In the genomic region with DNA sequence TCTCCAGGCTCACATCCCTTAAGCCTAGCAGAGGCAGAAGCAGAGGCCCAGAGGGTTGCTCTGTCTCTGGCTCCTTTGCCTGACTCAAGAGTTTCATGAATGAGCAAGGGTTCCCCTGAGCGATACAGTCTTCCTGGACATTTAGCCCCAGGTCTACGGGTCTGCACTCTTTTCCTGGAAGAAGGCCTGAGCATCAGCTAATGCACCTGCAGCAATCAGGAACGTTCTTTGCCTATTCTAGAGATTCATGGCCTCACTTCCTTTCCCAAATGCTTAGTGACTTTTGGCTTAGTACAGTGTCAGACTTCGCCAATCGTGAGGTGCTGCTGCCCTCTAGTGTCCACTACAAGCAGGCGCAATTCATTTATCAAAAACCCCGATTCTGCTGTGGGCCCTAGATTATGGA, we compare ENCODE assay signal across 8 mouse cellular contexts.
DNase-seq lines count a peak whose midpoint lies in the region; ATAC-seq and TF ChIP-seq lines count a peak whose summit lies in the region.

No protein-coding gene starts in this region.

- H3K4me2 ChIP-seq in hindbrain, embryonic 16.5 days (ENCODE audit: low read length) = no peak overlapping the region
- H3K4me2 ChIP-seq in midbrain, embryonic 14.5 days (ENCODE audit: low read length) = no peak overlapping the region
- no peak overlapping the region for H3K4me2 ChIP-seq in stomach, embryonic 16.5 days (ENCODE audit: low read depth, low read length)

- peak; percentile 81 for ATAC-seq in erythroblast, adult 5-6 weeks (replicated peaks; ENCODE audit: low FRiP score, poor library complexity, severe bottlenecking)
- peak; percentile 79 for ATAC-seq in hindbrain, embryonic 16.5 days
- ATAC-seq in midbrain, embryonic 14.5 days (ENCODE audit: low FRiP score, low TSS enrichment) = no peak
- 0 out of 2 replicates have a peak, but pooled peaks have one; percentile 42 for ATAC-seq in stomach, embryonic 16.5 days (ENCODE audit: insufficient read depth, low FRiP score)

- H3K9me3 ChIP-seq in hindbrain, embryonic 16.5 days (ENCODE audit: control insufficient read depth, low read length) = no peaks in the 10 kb centered on the region
- H3K9me3 ChIP-seq in midbrain, embryonic 14.5 days (ENCODE audit: control insufficient read depth, low read length) = no peaks in the 10 kb centered on the region
- H3K9me3 ChIP-seq in stomach, embryonic 16.5 days (replicated peaks; ENCODE audit: control insufficient read depth, low read length) = no peaks in the 10 kb centered on the region

- H3K36me3 ChIP-seq in hindbrain, embryonic 16.5 days (ENCODE audit: control insufficient read depth, insufficient read depth, low read length) = no peaks in the 10 kb centered on the region
- peaks cover 20% of the 10 kb centered on the region; the same call in 1 of the 2 replicates for H3K36me3 ChIP-seq in midbrain, embryonic 14.5 days (ENCODE audit: control insufficient read depth, insufficient read depth, low read length)
- peaks cover 6% of the 10 kb centered on the region; the same call in 1 of the 2 replicates for H3K36me3 ChIP-seq in stomach, embryonic 16.5 days (ENCODE audit: control insufficient read depth, insufficient read depth, low read length)

- H3K27ac ChIP-seq in bone marrow macrophage, adult 2 months (ENCODE audit: insufficient read depth, low read depth, low read length) = no peak overlapping the region
- H3K27ac ChIP-seq in hindbrain, embryonic 16.5 days (ENCODE audit: low read depth, low read length) = no peak overlapping the region
- H3K27ac ChIP-seq in midbrain, embryonic 14.5 days (replicated peaks; ENCODE audit: low read depth, low read length) = no peak overlapping the region
- H3K27ac ChIP-seq in stomach, embryonic 16.5 days (ENCODE audit: low read length) = no peak overlapping the region

- H3K27me3 ChIP-seq in hindbrain, embryonic 16.5 days (replicated peaks; ENCODE audit: control insufficient read depth, insufficient read depth, low read length) = no peaks in the 10 kb centered on the region
- H3K27me3 ChIP-seq in midbrain, embryonic 14.5 days (ENCODE audit: control insufficient read depth, insufficient read depth, low read length) = no peaks in the 10 kb centered on the region
- no peaks in the 10 kb centered on the region for H3K27me3 ChIP-seq in stomach, embryonic 16.5 days (ENCODE audit: control insufficient read depth, insufficient read depth, low read length)

- H3K4me1 ChIP-seq in bone marrow macrophage, adult 2 months (ENCODE audit: control insufficient read depth, insufficient read depth, low read length) = peaks cover 41% of the 10 kb centered on the region
- H3K4me1 ChIP-seq in hindbrain, embryonic 16.5 days (ENCODE audit: control insufficient read depth, insufficient read depth, low read depth, low read length) = no peaks in the 10 kb centered on the region
- H3K4me1 ChIP-seq in midbrain, embryonic 14.5 days (ENCODE audit: control insufficient read depth, insufficient read depth, low read length) = no peaks in the 10 kb centered on the region
- no peaks in the 10 kb centered on the region for H3K4me1 ChIP-seq in stomach, embryonic 16.5 days (ENCODE audit: control insufficient read depth, insufficient read depth, low read length)

- intact Hi-C loops in left cerebral cortex, postnatal 4 days (cut with DNase I) = loop anchor here (5.0 kb wide), 2 partner anchors 91 to 166 kb away; a partner anchor contains a TSS

- no peak for TF ChIP-seq POLR2A in bone marrow macrophage, adult 2 months (IDR thresholded peaks at IDR 0.05; ENCODE audit: borderline replicate concordance, low read depth, low read length)

- peak; percentile 58 to 65 for DNase-seq in right cerebral cortex, adult 2 months (ENCODE audit: low spot score in 2 of 2)
- DNase-seq in right cerebral cortex, postnatal 14 days = no peak
- DNase-seq in left cerebral cortex, postnatal 4 days = peak; percentile 32
- peak; percentile 87 for DNase-seq in midbrain, embryonic 14.5 days

- WGBS in hindbrain, embryonic 16.5 days = 20% methylated on average over 7 of the region's 7 CpGs
- 22% methylated on average over 7 of the region's 7 CpGs for WGBS in midbrain, embryonic 14.5 days
- WGBS in stomach, embryonic 16.5 days = 15% methylated on average over 7 of the region's 7 CpGs

- no peak overlapping the region for H3K4me3 ChIP-seq in bone marrow macrophage, adult 2 months (ENCODE audit: insufficient read depth, low read length)
- no peak overlapping the region for H3K4me3 ChIP-seq in hindbrain, embryonic 16.5 days (ENCODE audit: low read length)
- no peak overlapping the region for H3K4me3 ChIP-seq in midbrain, embryonic 14.5 days (replicated peaks; ENCODE audit: low read depth, low read length)
- no peak overlapping the region for H3K4me3 ChIP-seq in stomach, embryonic 16.5 days (replicated peaks; ENCODE audit: low read length)

- peak overlapping the region; percentile 6; the same call in 1 of the 2 replicates for H3K9ac ChIP-seq in hindbrain, embryonic 16.5 days (ENCODE audit: low read depth, low read length)
- no peak overlapping the region for H3K9ac ChIP-seq in midbrain, embryonic 14.5 days (replicated peaks; ENCODE audit: low read length)
- no peak overlapping the region for H3K9ac ChIP-seq in stomach, embryonic 16.5 days (ENCODE audit: low read length)

- peak; percentile 67 for TF ChIP-seq CTCF in bone marrow macrophage, adult 2 months (IDR thresholded peaks at IDR 0.05; ENCODE audit: low read depth, low read length)
